Mouse (Mus musculus): ENCODE data around the gene Tnr.

DNA sequence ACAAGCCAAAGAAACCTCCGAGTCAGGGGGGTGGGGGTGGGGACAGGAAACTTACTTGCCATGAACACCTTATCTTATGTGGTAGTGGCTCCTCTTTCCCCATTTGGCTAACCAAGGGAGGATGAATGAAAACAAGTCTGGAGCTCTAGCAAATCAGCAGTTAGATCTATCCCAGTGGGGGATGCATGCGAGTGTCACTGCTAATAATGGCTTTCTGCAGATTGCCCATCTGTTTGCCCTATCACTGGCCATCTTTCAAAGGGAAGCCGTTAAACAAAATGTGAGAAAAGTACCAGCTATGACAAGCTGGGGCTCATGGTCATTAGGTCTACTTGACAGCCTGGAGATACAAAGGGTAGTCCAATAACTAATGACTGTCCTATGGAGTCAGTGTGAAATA, 361.9 kb downstream of the Tnr start:
- TF ChIP-seq CTCF (IDR thresholded peaks at IDR 0.05; ENCODE audit: borderline replicate concordance, extremely low read depth, insufficient read depth, insufficient read length) (no peak), POLR2A (IDR thresholded peaks at IDR 0.05; ENCODE audit: borderline replicate concordance, extremely low read depth, insufficient read depth, insufficient read length, poor library complexity, severe bottlenecking) (no peak)
